Mouse (Mus musculus): ENCODE measurements around the gene Gstt4. TPM values are rescaled to one million over a fixed set of nuclear protein-coding genes. Genes with fewer than 3 reads are reported as not detected.

Gene Gstt4
- polyA plus RNA-seq, 2 experiments from 2014 or later = not detected

DNA sequence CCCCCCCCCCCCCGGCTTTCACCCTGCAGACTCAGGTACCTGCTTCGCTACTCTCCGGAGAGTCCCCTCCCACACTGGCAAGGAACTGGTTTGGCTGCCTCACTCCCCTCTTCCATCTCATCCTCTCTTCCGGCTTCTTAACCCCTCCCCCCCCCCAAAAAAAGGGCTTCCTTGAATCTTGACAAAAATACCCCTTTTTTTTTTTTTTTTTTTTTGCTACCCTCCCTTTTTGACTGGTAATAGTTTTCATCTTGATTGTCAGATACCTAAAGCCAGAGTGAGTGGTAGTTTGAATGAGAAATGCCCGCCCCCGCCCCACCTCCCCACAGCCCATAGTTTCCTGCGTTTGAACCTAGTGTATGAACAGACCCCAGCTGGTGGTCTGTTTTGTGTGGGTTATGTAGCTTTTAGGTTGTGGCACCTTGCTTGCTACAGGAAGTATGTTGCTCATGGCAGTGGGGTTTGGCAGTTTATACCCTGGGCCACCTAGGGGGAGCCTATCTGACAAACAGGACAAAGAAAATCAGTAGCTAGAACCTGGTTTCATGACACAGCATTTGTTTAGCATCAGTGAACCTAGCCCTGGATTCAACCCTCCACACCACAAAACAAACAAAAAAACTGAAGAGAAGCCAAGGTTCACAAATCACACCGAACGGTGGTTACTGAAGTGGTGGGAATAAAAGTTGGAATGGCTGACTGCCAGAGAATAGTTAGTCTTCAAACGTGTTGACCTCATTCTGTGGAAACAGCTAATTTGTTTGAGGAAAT lies 13.6 kb upstream of the Gstt4 start:
- ATAC-seq = peak; percentile 41

DNA sequence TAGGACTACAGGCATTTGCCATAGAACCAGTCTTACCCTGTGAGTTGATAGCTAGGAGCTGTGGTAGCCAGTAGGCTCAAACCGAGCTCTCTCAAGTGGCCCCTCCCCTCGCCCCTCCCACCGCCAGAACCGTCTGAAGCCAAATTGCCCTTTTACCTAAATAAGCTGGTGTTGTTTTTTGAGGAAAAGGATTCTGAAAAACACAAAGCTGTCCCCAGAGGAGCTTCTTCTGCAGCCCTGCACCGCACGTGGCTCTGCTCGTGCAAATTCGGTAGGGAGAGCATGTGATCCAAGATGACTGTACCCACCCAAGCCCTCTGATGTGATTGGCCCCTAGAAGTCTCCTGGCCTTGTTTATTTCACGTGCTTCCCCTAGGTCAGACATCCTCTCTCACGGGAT lies 13.0 kb upstream of the Gstt4 start:
- ATAC-seq = peak; percentile 57

GRCm38 (mm10) chr10:75834721-75835120 lies 12.4 kb upstream of the Gstt4 start:
- ATAC-seq = no peak

GRCm38 (mm10) chr10:75834250-75834649 lies 11.9 kb upstream of the Gstt4 start:
- ATAC-seq = peak; percentile 7

- ATAC-seq = no peak
Measured at GRCm38 (mm10) chr10:75833456-75834080, 11.2 kb upstream of the Gstt4 start.

GRCm38 (mm10) chr10:75832272-75832895 lies 10.0 kb upstream of the Gstt4 start:
- no peak for ATAC-seq

GRCm38 (mm10) chr10:75830275-75830670 lies 7.9 kb upstream of the Gstt4 start:
- no peak for ATAC-seq

DNA sequence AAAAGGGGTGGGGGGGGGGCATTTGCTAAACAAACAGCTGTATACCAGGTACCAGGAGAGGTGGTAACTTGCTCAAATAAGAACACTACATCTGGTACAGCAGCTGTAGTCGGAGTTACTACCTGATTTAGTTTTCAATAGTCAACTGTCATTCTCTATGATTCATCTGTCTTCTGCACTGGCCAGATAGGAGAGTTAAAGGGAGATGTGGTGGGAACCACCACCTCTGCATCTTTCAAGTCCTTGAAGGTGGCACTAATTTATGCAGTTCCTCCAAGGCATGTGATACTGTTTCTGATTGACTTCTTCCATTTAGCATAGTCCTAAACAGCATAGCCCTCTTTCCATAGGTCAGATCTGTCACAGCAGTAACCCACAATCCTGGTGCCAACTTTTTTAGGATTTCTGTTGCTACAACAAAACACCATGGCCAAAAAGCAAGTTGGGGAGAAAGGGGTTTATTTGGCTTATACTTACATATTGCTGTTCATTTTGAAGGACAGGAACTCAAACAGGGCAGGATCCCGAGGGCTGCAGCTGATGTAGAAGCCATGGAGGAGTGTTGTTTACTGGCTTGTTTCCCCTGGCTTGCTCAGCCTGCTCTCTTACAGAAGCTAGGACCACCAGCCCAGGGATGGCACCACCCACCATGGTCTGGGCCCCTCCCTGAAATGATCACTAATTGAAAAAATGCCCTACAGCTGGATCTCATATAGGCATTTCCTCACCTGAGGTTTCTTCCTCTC lies 7.4 kb upstream of the Gstt4 start:
- no peak for ATAC-seq

- ATAC-seq = no peak
Measured at GRCm38 (mm10) chr10:75828500-75828931, 6.2 kb upstream of the Gstt4 start.

DNA sequence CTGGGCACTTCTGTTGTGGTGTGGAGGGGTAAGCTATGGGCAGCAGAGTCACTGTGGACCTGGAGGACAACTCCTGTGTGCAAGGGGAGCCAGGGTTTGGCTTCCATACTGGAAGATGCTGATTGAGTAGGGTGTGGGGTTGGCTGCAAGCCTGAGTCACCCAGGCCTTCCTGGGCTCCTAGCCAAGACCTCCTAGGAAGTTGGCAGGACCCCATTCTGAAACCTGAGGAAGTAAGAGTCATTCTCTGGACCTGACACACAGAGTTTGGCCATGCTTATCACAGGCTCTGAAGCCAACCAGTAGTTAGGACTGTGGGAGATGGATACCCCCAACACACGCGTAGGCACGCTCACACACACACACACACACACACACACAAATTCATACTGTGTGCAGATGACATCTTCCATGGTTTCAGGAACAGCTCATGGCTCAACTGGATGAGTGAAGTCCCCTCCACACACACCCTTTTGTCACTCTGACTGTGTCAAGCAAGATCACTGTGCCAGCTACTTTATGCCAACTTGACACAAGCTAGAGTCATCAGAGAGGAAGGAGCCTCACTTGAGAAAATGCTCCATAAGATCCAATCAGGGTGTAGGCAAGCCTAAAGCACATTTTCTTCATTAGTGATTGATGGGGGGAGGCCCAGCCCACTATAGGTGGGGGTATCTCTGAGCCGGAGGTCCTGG lies 5.5 kb upstream of the Gstt4 start:
- ATAC-seq = no peak

DNA sequence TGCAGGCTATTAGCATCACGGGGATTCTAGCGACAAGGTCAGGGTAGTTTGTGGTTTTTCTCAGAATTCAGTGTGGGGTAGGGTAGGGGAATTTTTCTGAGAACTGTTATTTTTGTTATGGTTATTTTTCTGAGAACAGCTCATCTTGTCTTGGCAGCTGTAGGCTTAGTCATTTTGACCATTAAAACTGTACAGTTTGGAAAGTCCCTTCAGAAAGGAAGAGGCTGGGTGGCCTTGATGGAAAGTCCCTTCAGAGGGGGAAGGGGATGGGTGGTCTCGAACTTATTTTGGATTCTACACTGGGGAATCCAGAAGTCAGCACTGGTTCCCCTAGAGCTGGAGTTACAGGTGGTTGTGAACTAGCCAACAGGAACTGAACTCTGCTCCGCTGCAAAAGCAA lies 2.2 kb upstream of the Gstt4 start:
- no peak for ATAC-seq

GRCm38 (mm10) chr10:75823782-75824181 lies 1.4 kb upstream of the Gstt4 start:
- no peak for ATAC-seq

DNA sequence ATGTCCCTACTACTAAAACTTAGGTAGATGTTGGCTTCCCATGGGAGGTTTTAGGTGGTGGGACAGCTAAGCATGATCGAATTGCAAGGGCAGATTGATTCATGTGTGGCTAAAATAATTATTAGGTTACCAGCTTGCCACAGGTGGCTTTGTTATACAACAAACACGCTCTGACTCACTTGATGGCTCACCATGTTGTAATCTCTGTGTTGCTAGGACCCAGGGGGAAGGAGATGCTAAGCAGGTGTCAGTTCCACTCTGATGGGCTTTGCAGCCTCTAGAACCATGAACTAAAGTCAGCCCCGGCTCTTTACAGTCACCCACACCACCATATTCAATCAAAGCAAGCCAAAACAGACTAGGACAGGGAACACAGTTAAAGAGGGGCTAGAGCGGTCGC lies 2.5 kb downstream of the Gstt4 start:
- ATAC-seq = no peak

- ATAC-seq = no peak
Measured at GRCm38 (mm10) chr10:75818641-75819040, 3.7 kb downstream of the Gstt4 start.

- ATAC-seq = no peak
Measured at GRCm38 (mm10) chr10:75804217-75804616, 18.1 kb downstream of the Gstt4 start.

GRCm38 (mm10) chr10:75798176-75798696 lies 24.1 kb downstream of the Gstt4 start, which contains the start of gene Gstt1:
Gene Gstt1, minus strand, starts transcription at chr10:75798584.
- ATAC-seq = peak; percentile 35

GRCm38 (mm10) chr10:75797619-75798175 lies 24.6 kb downstream of the Gstt4 start:
- peak; percentile 71 for ATAC-seq

DNA sequence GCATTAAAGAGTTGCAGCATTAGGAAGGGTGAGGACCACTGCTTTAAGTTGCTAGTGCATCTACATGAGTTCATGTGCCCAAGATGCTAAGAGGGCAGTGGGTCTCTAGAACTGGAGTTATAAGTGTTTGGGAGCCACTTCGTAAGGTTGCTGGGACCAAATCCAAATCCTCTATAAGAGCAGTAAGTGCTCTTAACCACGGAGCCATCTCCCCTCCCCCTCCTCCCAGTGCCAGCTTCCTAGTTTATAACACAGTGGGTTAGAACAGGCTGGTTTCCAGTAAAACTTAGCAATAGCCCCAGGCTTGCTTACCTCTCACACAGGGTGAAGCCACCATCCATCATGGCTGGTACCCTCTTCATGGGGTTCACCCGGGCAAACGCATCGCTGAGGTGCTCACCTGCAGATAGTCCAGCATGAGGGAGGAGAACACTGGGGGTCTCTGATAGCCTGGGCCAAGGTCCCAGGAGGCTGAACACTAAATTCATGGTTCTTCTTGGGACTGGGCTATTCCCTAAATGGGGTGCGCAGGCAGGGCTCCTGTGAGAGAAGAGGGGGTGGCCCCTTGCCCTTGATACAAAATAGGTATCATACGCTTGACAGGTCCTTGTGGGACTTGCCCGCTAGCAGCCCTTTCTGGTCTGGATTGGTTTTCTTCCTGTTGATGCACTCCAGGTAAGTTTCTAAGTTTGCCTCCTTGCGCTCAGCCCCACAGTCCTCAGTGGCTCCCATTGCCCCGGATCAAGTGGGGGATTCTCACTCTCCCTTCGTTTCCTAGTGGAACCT lies 25.4 kb downstream of the Gstt4 start:
- no peak for ATAC-seq

- no peak for ATAC-seq
Measured at GRCm38 (mm10) chr10:75794880-75795279, 27.5 kb downstream of the Gstt4 start.

DNA sequence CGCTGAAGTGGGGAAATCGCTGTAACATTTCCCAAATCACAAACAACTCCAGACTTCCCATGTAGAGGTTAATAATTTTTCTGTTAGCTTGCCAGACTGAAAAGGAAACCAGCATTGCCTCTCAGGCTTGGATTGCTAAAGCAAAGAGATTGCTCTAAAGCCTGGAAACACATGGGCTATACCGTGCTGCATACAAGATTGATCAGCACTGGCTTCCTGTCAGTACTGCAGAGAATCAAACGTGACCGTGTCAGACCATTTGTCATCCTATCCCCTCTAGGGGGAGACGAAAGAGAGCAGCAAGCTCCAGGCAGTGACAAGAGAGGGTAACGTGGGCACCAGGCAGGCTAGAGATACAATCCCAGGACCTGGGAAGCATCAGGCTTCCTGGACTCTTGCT lies 31.6 kb downstream of the Gstt4 start:
- peak; percentile 67 for ATAC-seq

DNA sequence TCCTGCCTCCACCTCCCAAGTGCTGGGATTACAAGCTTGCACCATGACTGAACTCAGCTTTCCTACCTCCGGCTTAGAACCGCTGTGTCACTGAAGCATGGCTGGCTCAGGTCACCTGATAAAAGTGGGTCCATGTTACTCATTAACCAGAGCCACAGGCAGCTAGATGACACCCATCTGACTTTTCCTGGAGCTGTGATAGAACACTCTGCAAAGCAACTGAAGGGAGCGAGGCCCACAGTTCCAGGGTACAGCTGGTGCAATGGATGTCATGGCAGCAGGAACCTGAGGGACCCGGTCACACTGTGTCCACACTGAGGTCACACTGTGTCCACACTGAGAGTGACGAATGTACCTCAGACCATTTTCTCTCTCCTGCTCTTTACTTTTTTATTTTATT lies 32.5 kb downstream of the Gstt4 start:
- ATAC-seq = no peak

Measured in CD4-positive, CD25-positive, alpha-beta regulatory T cell, adult 4 months (primary cell).